ENCODE assay signal across 27 mouse cellular contexts in genomic region chr13:91996929-91997328, GRCm38 (mm10).
"Had no signal": no experiment of that assay in that cellular context is flagged by ENCODE, and none has a peak within 500 bp of the region (broad histone marks: within the 10 kb centered on the region; RNA-seq: fewer than 3 reads in every experiment).

No protein-coding gene starts in this region.

- H3K36me3 ChIP-seq: heart, embryonic 13.5 days; heart, embryonic 15.5 days; hindbrain, embryonic 10.5 days; hindbrain, embryonic 12.5 days; intestine, embryonic 15.5 days; limb, embryonic 13.5 days; limb, embryonic 15.5 days; liver, embryonic 12.5 days had no signal

- ATAC-seq: hindbrain, embryonic 16.5 days; inflammation-experienced regulatory T-cells, adult 6 months; intestine, embryonic 15.5 days; intestine, postnatal 0 days; liver, embryonic 12.5 days had no signal

- H3K4me1 ChIP-seq: heart, embryonic 13.5 days; heart, embryonic 15.5 days; hindbrain, embryonic 10.5 days; hindbrain, embryonic 12.5 days; intestine, embryonic 15.5 days; limb, embryonic 13.5 days; limb, embryonic 15.5 days; liver, embryonic 12.5 days had no signal

- H3K9ac ChIP-seq: heart, embryonic 13.5 days; heart, embryonic 15.5 days; hindbrain, embryonic 12.5 days; hindbrain, embryonic 14.5 days; intestine, embryonic 15.5 days; limb, embryonic 13.5 days; limb, embryonic 15.5 days; liver, embryonic 12.5 days; liver, embryonic 14.5 days had no signal

- H3K27ac ChIP-seq: gastrocnemius, adult 2 months; heart, adult 2 months; heart, embryonic 13.5 days; heart, embryonic 15.5 days; hindbrain, embryonic 10.5 days; hindbrain, embryonic 12.5 days; hindbrain, embryonic 14.5 days; intestine, embryonic 15.5 days; limb, embryonic 13.5 days; limb, embryonic 15.5 days; liver, embryonic 12.5 days; liver, embryonic 14.5 days had no signal

- H3K9me3 ChIP-seq: heart, embryonic 15.5 days; hindbrain, embryonic 10.5 days; hindbrain, embryonic 12.5 days; intestine, embryonic 15.5 days; limb, embryonic 13.5 days; limb, embryonic 15.5 days; liver, embryonic 12.5 days had no signal

- DNase-seq: gastrocnemius, adult 2 months; gastrocnemius, postnatal 10 days; gastrocnemius, postnatal 25 days; heart, adult 2 months; heart, postnatal 4 days; kidney, adult 18-20 months; kidney, adult 8-10 months; kidney, postnatal 14 days; kidney, postnatal 36 days; layer of hippocampus, adult 9-11 months; layer of hippocampus, postnatal 36 days; left cerebral cortex, postnatal 4 days; lung, adult 18-20 months had no signal

- H3K4me2 ChIP-seq: heart, embryonic 11.5 days; heart, embryonic 13.5 days; heart, embryonic 15.5 days; hindbrain, embryonic 12.5 days; hindbrain, embryonic 14.5 days; intestine, embryonic 15.5 days; limb, embryonic 13.5 days; limb, embryonic 15.5 days; liver, embryonic 12.5 days had no signal

- H3K4me3 ChIP-seq: gastrocnemius, adult 2 months; heart, adult 2 months; heart, embryonic 13.5 days; heart, embryonic 15.5 days; hindbrain, embryonic 10.5 days; hindbrain, embryonic 12.5 days; intestine, embryonic 15.5 days; limb, embryonic 13.5 days; limb, embryonic 15.5 days; liver, embryonic 12.5 days had no signal

- H3K27me3 ChIP-seq: heart, embryonic 13.5 days; heart, embryonic 15.5 days; hindbrain, embryonic 12.5 days; intestine, embryonic 15.5 days; limb, embryonic 13.5 days; limb, embryonic 15.5 days; liver, embryonic 12.5 days had no signal
